Mouse (Mus musculus) limb, embryonic 14.5 days (tissue): ENCODE data around the gene Trmt13. TPM values are rescaled to one million over a fixed set of nuclear protein-coding genes. Genes with fewer than 3 reads are reported as not detected.
A peak's percentile ranks its signal among the peaks of the same experiment; 100 is the strongest.

Experiments used
- ATAC-seq: fragments of 200-750 bp; cut with Nextera tagmentation; 2 replicates; pipeline ENCODE4 v1.8.0; 2017; ENCODE audit warnings: low read depth, moderate number of reproducible peaks, moderate TSS enrichment; ENCODE audit not compliant: low FRiP score
- DNase-seq: peaks from one replicate; pipeline ENCODE4 v3.0.0-alpha.2; 2015; ENCODE audit warnings: low spot score
- H3K27ac ChIP-seq: fragments of 300-500 bp; sonication (generic); replicated peaks from 2 replicates; pipeline ENCODE4 v1.5.1; 2014; ENCODE audit warnings: low read depth, mild to moderate bottlenecking, low read length, moderate library complexity, mixed read lengths
- H3K27me3 ChIP-seq: fragments of 300-500 bp; sonication (generic); 2 replicates; pipeline ENCODE4 v1.6.1; 2014; ENCODE audit warnings: low read length, mixed read lengths; ENCODE audit not compliant: control insufficient read depth, insufficient read depth
- H3K36me3 ChIP-seq: fragments of 300-500 bp; sonication (generic); 2 replicates; pipeline ENCODE4 v1.6.1; 2014; ENCODE audit warnings: mild to moderate bottlenecking, low read length, moderate library complexity, mixed read lengths; ENCODE audit not compliant: control insufficient read depth, insufficient read depth
- H3K4me1 ChIP-seq: fragments of 300-500 bp; sonication (generic); 2 replicates; pipeline ENCODE4 v1.6.1; 2014; ENCODE audit warnings: antibody characterized with exemption, low read length, mixed read lengths; ENCODE audit not compliant: control insufficient read depth, insufficient read depth
- H3K4me2 ChIP-seq: fragments of 300-500 bp; sonication (generic); replicated peaks from 2 replicates; pipeline ENCODE4 v1.6.1; 2014; ENCODE audit warnings: low read depth, mild to moderate bottlenecking, low read length, moderate library complexity; ENCODE audit not compliant: severe bottlenecking
- H3K4me3 ChIP-seq: fragments of 300-500 bp; sonication (generic); replicated peaks from 2 replicates; pipeline ENCODE4 v1.5.1; 2014; ENCODE audit warnings: low read length
- H3K9ac ChIP-seq: fragments of 300-500 bp; sonication (generic); 2 replicates; pipeline ENCODE4 v1.6.1; 2014; ENCODE audit warnings: mild to moderate bottlenecking, low read depth, low read length, moderate library complexity; ENCODE audit not compliant: severe bottlenecking
- H3K9me3 ChIP-seq: fragments of 300-500 bp; sonication (generic); 2 replicates; pipeline ENCODE4 v1.6.1; 2016; ENCODE audit warnings: low read length; ENCODE audit not compliant: control insufficient read depth
- POLR2A ChIP-seq: fragments of 200-500 bp; IDR thresholded peaks from 2 replicates; pipeline ENCODE4 v1.8.0; 2012; ENCODE audit warnings: inconsistent platforms, mild to moderate bottlenecking, moderate library complexity, borderline replicate concordance; ENCODE audit not compliant: insufficient read depth, insufficient read length; ENCODE audit errors: extremely low read depth
- WGBS: fragments of 180-500 bp; shearing (Covaris S2); extraction: QIAGEN DNeasy Blood & Tissue Kit; methylation state at CpG from one replicate; pipeline ENCODE4 v1.1.7; 2014; 5-methylcytosine and 5-hydroxymethylcytosine counted together
- polyA plus RNA-seq, 2 experiments: library from polyadenylated mRNA; depleted of rRNA in 1 of 2; stranded (reverse) in 1 of 2; unstranded in 1 of 2; fragments of >200 nt; fragmentation: Nextera tagmentation in 1 of 2; extraction: Ambion mirVana in 1 of 2; gene quantifications; 2 replicates each; pipeline versions ENCODE4 v1.2.1 to v1.2.3; 2012 to 2014

Trmt13 gene
- polyA plus RNA-seq, 2 experiments = 25.8 to 34.9 TPM

DNA sequence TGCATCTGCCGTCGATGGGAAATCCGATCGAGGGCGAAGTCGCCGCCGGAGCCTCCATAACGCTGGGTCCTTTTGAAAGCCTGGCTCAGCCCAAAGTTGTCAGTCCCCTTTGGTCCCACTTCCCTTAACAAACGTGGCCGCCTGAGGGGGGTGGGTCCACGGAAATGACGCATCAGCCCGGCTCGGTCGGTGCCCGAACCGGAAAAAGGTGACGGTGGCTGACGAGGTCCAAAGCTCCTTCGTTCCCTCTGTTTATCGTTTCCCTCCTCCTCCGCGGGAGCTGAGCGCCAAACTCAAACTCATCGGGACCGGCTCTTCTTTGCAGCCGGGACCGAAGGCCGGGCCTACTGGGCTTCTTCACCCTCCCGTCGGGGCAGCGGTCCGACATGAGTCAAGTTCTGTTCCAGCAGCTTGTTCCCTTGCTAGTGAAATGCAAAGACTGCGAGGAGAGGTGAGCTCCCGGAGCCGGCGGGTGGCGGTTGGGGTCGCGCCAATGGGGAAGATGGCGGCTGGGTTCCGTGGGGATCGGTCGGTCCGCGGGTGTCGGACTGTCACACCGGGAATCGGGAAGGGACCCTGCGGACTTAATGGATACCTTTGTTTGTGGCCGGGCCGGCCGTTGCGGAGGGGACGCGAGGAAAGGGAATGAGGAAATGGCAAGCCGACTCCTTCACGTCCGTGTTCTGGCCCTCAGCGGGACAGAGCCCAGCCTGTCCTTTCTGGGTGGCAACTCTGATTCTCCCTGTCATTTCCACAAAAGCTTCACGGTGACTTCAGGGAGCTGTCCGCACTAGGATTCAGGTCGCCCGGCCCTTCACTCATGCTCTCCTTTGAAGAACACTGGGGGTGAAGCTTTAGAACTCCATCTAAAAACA, 19.4 kb downstream of the Trmt13 start, which contains the start of gene Sass6:
Gene Sass6 (plus strand): TSS at position 255 of the 875 bp plus-strand sequence.
- peak; percentile 100 for DNase-seq
- Histone ChIP-seq H3K4me3 (peak within 1 kb of the TSS; percentile 66), H3K36me3 (peaks cover 19% of the 10 kb centered on the region), H3K4me2 (peak within 1 kb of the TSS; percentile 82), H3K27ac (peak within 1 kb of the TSS; percentile 79), H3K9ac (peak within 1 kb of the TSS; percentile 65), H3K4me1 (0 out of 2 replicates have a peak, but pooled peaks cover 2% of the 10 kb centered on the region), H3K9me3 (no peaks in the 10 kb centered on the region), H3K27me3 (no peaks in the 10 kb centered on the region)
- 0% methylated on average over 65 of the region's 65 CpGs for WGBS
- TF ChIP-seq POLR2A = no peak
- peak; percentile 98 for ATAC-seq

DNA sequence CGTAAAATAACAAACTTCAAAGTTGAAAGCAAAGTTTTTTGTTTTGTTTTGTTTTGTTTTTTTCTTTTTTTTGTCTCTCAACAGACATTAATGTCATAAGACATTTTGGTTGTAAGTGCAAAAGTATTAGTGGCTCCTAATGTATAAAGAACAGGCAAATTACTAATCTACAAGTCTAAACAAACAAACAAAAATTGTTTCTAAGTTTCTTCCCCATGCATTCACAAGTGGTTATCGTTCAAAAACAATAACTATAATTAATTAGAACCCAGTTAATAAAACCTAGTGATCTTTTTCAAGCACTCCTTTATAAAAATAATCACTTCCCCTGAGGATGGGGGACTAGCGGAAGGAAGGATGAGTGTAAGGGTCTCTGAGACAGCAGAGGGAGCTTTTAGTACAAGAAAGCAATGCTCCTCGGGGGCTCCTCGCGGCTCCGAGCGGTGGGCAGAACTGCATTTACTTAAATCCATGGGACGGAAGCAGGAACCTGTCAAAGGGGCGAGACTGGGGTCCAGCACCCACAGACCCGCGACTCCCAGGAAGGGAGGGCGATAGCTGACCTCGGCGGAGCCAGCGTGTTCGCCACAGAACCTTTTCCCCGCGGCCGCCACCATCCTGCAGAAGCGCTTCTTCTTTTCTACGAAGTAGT, 20.2 kb downstream of the Trmt13 start:
- peak overlapping the region; percentile 65 for H3K9ac ChIP-seq
- peak; percentile 58 for DNase-seq
- ATAC-seq = peak; percentile 64
- peak overlapping the region; percentile 48 for H3K4me2 ChIP-seq
- H3K9me3 ChIP-seq = no peaks in the 10 kb centered on the region
- 1% methylated on average over 22 of the region's 22 CpGs for WGBS
- H3K27me3 ChIP-seq = no peaks in the 10 kb centered on the region
- peaks cover 27% of the 10 kb centered on the region for H3K36me3 ChIP-seq
- no peak for TF ChIP-seq POLR2A
- H3K27ac ChIP-seq = peak overlapping the region; percentile 79
- peak overlapping the region; percentile 66 for H3K4me3 ChIP-seq
- 0 out of 2 replicates have a peak, but pooled peaks cover 2% of the 10 kb centered on the region for H3K4me1 ChIP-seq

DNA sequence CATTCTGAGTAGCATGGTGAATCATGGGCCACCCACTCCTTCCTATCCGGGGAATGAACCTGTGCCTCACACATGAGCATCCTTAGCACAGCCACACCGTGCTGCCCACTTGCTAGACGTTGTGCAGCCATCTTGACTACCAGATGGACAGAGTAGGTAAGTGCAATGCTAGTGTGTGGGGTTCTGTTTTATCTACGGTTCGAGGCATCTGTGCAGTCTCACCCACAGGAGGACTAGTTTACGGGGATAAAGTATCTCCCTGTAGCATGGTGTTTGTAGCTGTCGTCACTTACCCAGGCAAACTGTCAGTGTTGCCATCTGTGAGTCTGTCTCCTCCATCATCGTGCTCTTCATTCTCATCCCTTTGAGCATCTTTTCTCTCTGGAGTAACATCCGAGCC, 32.2 kb downstream of the Trmt13 start:
- no peak overlapping the region for H3K27ac ChIP-seq
- H3K4me3 ChIP-seq = no peak overlapping the region
- H3K27me3 ChIP-seq = no peaks in the 10 kb centered on the region
- H3K36me3 ChIP-seq = peaks cover 63% of the 10 kb centered on the region
- no peak overlapping the region for H3K9ac ChIP-seq
- ATAC-seq (no peak), DNase-seq (no peak)
- no peak overlapping the region for H3K4me2 ChIP-seq
- no peaks in the 10 kb centered on the region for H3K9me3 ChIP-seq
- 95% methylated on average over 9 of the region's 9 CpGs for WGBS
- no peaks in the 10 kb centered on the region for H3K4me1 ChIP-seq
- no peak for TF ChIP-seq POLR2A

DNA sequence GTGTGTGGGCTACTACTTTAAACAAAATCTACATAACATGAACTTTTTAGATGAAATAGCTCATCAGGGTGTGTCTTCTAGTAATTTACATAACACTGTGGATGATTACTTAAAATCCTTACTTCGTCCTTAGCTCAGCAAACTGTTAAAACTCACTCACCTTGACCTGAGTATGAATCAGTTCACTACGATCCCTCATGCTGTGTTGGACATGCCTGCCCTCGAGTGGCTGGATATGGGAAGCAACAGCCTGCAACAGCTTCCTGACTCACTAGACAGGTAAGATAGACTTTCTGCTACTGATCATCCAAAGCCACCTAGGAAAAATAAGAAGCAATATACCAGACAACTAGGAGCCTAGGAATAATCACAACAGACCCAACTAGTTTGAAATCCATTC, 37.1 kb downstream of the Trmt13 start:
- H3K4me1 ChIP-seq = no peaks in the 10 kb centered on the region
- no peak overlapping the region for H3K4me3 ChIP-seq
- 58% methylated on average over 3 of the region's 3 CpGs for WGBS
- H3K9me3 ChIP-seq = no peaks in the 10 kb centered on the region
- ATAC-seq (no peak), DNase-seq (no peak)
- H3K9ac ChIP-seq = no peak overlapping the region
- no peaks in the 10 kb centered on the region for H3K27me3 ChIP-seq
- no peak overlapping the region for H3K27ac ChIP-seq
- H3K4me2 ChIP-seq = no peak overlapping the region
- TF ChIP-seq POLR2A = no peak
- peaks cover 21% of the 10 kb centered on the region for H3K36me3 ChIP-seq

DNA sequence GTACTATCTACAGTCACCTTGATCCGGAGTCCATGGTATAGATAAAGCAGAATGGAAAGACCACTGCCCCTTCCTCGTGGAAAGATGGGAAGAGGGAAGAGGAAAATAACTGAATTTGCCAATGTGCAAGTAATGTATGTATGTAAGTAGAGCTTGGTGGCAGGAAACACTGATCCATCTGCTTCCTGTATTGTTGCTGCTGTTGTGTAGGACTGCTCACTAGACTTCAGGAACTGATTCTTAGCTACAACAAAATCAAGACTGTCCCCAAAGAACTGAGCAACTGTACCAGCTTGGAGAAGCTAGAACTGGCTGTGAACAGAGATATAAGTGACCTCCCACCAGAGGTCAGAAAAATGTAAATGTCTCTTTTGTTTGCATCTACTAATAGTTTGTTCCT, 43.8 kb downstream of the Trmt13 start:
- DNase-seq (no peak), ATAC-seq (no peak)
- no peak overlapping the region for H3K9ac ChIP-seq
- H3K36me3 ChIP-seq = no peaks in the 10 kb centered on the region
- WGBS = 83% methylated on average over 2 of the region's 2 CpGs
- no peak overlapping the region for H3K27ac ChIP-seq
- no peak for TF ChIP-seq POLR2A
- H3K4me3 ChIP-seq = no peak overlapping the region
- H3K4me1 ChIP-seq = no peaks in the 10 kb centered on the region
- no peak overlapping the region for H3K4me2 ChIP-seq
- no peaks in the 10 kb centered on the region for H3K27me3 ChIP-seq
- H3K9me3 ChIP-seq = no peaks in the 10 kb centered on the region
